Mouse (Mus musculus) limb, embryonic 13.5 days (tissue): ENCODE results near the gene Mast4. TPM values are rescaled to one million over a fixed set of nuclear protein-coding genes. Genes with fewer than 3 reads are reported as not detected.
A peak's percentile ranks its signal among the peaks of the same experiment; 100 is the strongest.

Source experiments
- ATAC-seq: fragments of 200-750 bp; cut with Nextera tagmentation; 2 replicates; pipeline ENCODE4 v1.8.0; 2017; ENCODE audit warnings: low read depth, moderate number of reproducible peaks, moderate TSS enrichment; ENCODE audit not compliant: low FRiP score
- H3K27ac ChIP-seq: fragments of 300-500 bp; sonication (generic); 2 replicates; pipeline ENCODE4 v1.5.1; 2015; ENCODE audit warnings: inconsistent platforms, mild to moderate bottlenecking, moderate library complexity
- H3K27me3 ChIP-seq: fragments of 300-500 bp; sonication (generic); 2 replicates; pipeline ENCODE4 v1.6.1; 2015; ENCODE audit warnings: mild to moderate bottlenecking, inconsistent platforms
- H3K36me3 ChIP-seq: fragments of 300-500 bp; sonication (generic); 2 replicates; pipeline ENCODE4 v1.6.1; 2015; ENCODE audit warnings: inconsistent platforms, mild to moderate bottlenecking, moderate library complexity
- H3K4me1 ChIP-seq: fragments of 300-500 bp; sonication (generic); 2 replicates; pipeline ENCODE4 v1.6.1; 2015; ENCODE audit warnings: inconsistent platforms
- H3K4me2 ChIP-seq: fragments of 300-500 bp; sonication (generic); replicated peaks from 2 replicates; pipeline ENCODE4 v1.6.1; 2015; ENCODE audit warnings: inconsistent platforms, mild to moderate bottlenecking, moderate library complexity
- H3K4me3 ChIP-seq: fragments of 300-500 bp; sonication (generic); 2 replicates; pipeline ENCODE4 v1.5.1; 2015; ENCODE audit warnings: moderate library complexity, mild to moderate bottlenecking, inconsistent platforms
- H3K9ac ChIP-seq: fragments of 300-500 bp; sonication (generic); 2 replicates; pipeline ENCODE4 v1.6.1; 2015; ENCODE audit warnings: mild to moderate bottlenecking, inconsistent platforms
- H3K9me3 ChIP-seq: fragments of 300-500 bp; sonication (generic); 2 replicates; pipeline ENCODE4 v1.6.1; 2016; ENCODE audit warnings: inconsistent platforms
- WGBS: fragments of 180-500 bp; shearing (Covaris S2); methylation state at CpG from one replicate; pipeline ENCODE4 v1.1.7; 2015; 5-methylcytosine and 5-hydroxymethylcytosine counted together
- polyA plus RNA-seq: library from polyadenylated mRNA; unstranded; fragments of >200 nt; fragmentation: Nextera tagmentation; extraction: Ambion mirVana; gene quantifications from 2 replicates; pipeline ENCODE4 v1.2.1, GENCODE M21; 2015

Gene Mast4
- polyA plus RNA-seq, 1 experiment from 2014 or later = 23.2 TPM

- Histone ChIP-seq H3K9me3 (no peaks in the 10 kb centered on the region), H3K4me3 (no peak overlapping the region), H3K4me2 (no peak overlapping the region), H3K4me1 (peaks cover 24% of the 10 kb centered on the region), H3K36me3 (no peaks in the 10 kb centered on the region), H3K27ac (no peak overlapping the region), H3K27me3 (no peaks in the 10 kb centered on the region), H3K9ac (no peak overlapping the region)
- no peak for ATAC-seq
- WGBS = 69% methylated on average over 6 of the region's 6 CpGs
These were observed 205.0 kb downstream of the Mast4 start for GRCm38 (mm10) chr13:103129130-103129797.

- Histone ChIP-seq H3K9ac (no peak overlapping the region), H3K27ac (no peak overlapping the region), H3K27me3 (no peaks in the 10 kb centered on the region), H3K4me2 (no peak overlapping the region), H3K4me1 (peaks cover 24% of the 10 kb centered on the region), H3K36me3 (no peaks in the 10 kb centered on the region), H3K4me3 (no peak overlapping the region), H3K9me3 (no peaks in the 10 kb centered on the region)
- 62% methylated on average over 7 of the region's 7 CpGs for WGBS
- no peak for ATAC-seq
These were observed 205.6 kb downstream of the Mast4 start for GRCm38 (mm10) chr13:103128729-103129128.

GRCm38 (mm10) chr13:103127594-103127993 is 206.7 kb downstream of the Mast4 start:
- no peak overlapping the region for H3K27ac ChIP-seq
- WGBS = 86% methylated on average over 5 of the region's 5 CpGs
- ATAC-seq = no peak

DNA sequence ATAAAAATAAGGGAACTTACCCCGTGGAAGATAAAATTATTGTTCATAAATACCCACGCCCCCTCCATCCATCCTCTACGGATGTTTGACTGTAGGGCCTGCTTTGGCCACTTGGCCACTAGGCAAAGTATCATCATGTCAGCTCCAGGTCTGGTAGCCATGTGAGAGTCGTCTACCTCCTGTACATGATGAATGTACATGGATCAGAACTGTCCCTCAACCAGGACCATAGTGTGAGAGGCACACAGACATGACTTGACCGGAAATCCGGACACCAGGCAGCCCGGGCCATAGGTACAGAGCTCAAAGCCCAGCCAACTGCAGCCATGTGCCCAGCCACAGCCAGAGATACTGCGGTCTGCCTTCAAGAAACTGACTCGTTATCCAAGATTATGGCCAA is 210.6 kb downstream of the Mast4 start:
- H3K27me3 ChIP-seq = peaks cover 9% of the 10 kb centered on the region
- H3K27ac ChIP-seq = no peak overlapping the region
- no peak overlapping the region for H3K4me3 ChIP-seq
- peaks cover 27% of the 10 kb centered on the region for H3K4me1 ChIP-seq
- no peak overlapping the region for H3K9ac ChIP-seq
- H3K4me2 ChIP-seq = no peak overlapping the region
- ATAC-seq = no peak
- 85% methylated on average over 9 of the region's 9 CpGs for whole genome bisulfite sequencing
- H3K36me3 ChIP-seq = no peaks in the 10 kb centered on the region
- H3K9me3 ChIP-seq = no peaks in the 10 kb centered on the region

More at GRCm38 (mm10) chr13:103127594-103127993, 206.7 kb downstream of the Mast4 start:
- no peaks in the 10 kb centered on the region for H3K27me3 ChIP-seq
- no peak overlapping the region for H3K4me3 ChIP-seq
- H3K4me1 ChIP-seq = peaks cover 24% of the 10 kb centered on the region
- H3K9me3 ChIP-seq = no peaks in the 10 kb centered on the region
- H3K36me3 ChIP-seq = no peaks in the 10 kb centered on the region
- H3K9ac ChIP-seq = no peak overlapping the region
- H3K4me2 ChIP-seq = no peak overlapping the region

DNA sequence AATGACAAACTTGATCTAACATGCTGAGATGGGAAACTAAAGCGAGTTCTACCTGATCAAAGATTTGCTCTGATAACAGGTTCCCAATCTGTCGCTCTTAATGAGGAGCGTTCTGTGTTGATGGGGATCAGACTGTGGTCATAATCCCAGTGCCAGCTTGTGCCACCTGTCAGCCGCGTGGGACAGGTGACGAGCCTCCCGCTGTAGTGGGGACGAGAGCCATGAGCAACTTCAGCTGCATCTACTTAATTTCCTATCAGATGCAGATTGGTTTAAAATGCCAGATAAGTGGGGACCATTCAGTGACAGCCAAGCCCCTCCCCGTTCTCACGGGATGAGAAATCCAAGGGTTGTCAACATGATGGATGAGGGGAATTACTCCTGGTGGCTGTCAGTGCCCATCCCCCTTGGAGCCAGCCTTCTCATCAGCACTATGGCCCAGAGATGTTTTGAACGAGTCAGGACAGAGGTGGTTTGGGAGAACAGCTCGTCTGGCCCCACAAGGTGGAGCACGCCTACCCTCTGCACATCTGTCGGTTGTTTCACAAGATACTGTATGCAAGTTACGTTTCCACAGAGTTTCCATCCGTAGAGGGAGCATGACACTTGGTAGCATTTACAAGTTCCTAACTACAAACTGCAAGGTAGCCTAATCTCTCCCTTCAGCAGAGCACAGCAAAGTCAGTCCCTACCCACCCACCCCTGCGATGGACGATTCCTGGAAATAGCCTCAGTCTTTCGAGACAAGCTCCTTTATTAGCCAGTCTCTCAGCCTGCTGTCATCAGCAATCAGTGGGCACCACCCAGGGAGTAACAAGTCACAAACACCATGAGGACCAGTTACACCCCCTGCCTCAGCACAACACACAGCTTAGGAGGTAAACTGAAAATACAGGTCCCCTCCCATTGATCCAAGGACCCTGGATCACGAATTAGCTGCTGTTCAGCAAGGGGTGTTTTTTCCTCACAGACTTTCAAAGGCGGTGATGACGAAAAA is 212.2 kb downstream of the Mast4 start:
- no peak overlapping the region for H3K27ac ChIP-seq
- peaks cover 9% of the 10 kb centered on the region for H3K27me3 ChIP-seq
- H3K4me2 ChIP-seq = no peak overlapping the region
- peaks cover 27% of the 10 kb centered on the region for H3K4me1 ChIP-seq
- WGBS = 31% methylated on average over 22 of the region's 22 CpGs
- H3K9ac ChIP-seq = no peak overlapping the region
- no peak overlapping the region for H3K4me3 ChIP-seq
- no peaks in the 10 kb centered on the region for H3K36me3 ChIP-seq
- no peak for ATAC-seq
- H3K9me3 ChIP-seq = no peaks in the 10 kb centered on the region

GRCm38 (mm10) chr13:103120669-103121131 is 213.6 kb downstream of the Mast4 start:
- 11% methylated on average over 7 of the region's 7 CpGs for WGBS
- ATAC-seq = peak; percentile 64; the same call in 1 of the 2 replicates
- Histone ChIP-seq H3K27me3 (peaks cover 9% of the 10 kb centered on the region), H3K27ac (no peak overlapping the region), H3K36me3 (no peaks in the 10 kb centered on the region), H3K9ac (no peak overlapping the region; the same call in 1 of the 2 replicates), H3K4me3 (peak overlapping the region; percentile 10; the same call in 1 of the 2 replicates), H3K4me2 (peak overlapping the region; percentile 46), H3K4me1 (peaks cover 15% of the 10 kb centered on the region), H3K9me3 (no peaks in the 10 kb centered on the region)

DNA sequence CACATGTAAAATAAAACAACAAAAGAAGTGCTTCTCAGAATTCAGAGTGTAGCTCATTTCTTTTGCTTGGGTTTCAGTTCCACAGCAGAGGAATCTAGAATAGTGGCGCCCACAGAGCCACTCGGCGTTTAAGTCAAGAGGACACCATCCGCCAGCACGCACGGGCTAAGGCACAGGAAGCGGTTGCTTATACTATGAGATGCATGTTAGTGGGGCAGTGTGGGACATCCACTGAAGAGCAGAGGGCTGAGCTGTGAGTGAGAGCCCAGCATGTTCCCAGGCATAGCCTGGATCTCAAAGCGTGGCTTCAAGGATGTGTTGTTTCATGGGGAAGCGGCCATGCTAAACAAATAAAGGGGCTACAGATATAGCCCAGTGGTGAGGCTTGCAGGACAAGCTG is 214.6 kb downstream of the Mast4 start:
- Histone ChIP-seq H3K9me3 (no peaks in the 10 kb centered on the region), H3K9ac (no peak overlapping the region), H3K4me2 (no peak overlapping the region), H3K36me3 (no peaks in the 10 kb centered on the region), H3K4me1 (peaks cover 12% of the 10 kb centered on the region), H3K27ac (no peak overlapping the region), H3K27me3 (peaks cover 9% of the 10 kb centered on the region), H3K4me3 (no peak overlapping the region)
- 94% methylated on average over 9 of the region's 9 CpGs for WGBS
- no peak for ATAC-seq

DNA sequence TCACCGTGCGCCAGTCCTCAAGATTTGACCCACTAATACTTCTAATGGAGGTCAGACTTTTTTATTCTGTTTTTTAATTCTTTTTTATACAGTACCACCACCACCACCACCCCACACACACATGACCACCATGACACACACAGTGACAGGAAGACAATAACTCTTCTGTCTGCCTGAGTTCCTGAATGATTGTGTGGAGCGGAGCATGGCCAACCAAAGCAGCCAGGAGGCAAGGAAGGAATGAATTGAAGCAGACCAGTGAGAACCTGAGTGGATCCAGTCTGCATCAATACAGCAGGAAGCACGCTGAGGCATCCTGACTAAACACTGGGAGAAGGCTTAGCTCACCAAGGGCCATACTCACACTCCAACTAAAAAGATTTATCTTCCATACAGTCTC is 219.2 kb downstream of the Mast4 start:
- H3K9me3 ChIP-seq = no peaks in the 10 kb centered on the region
- no peaks in the 10 kb centered on the region for H3K36me3 ChIP-seq
- no peak overlapping the region for H3K9ac ChIP-seq
- H3K4me2 ChIP-seq = no peak overlapping the region
- peaks cover 24% of the 10 kb centered on the region for H3K4me1 ChIP-seq
- WGBS = 90% methylated on average over 4 of the region's 4 CpGs
- no peak overlapping the region for H3K27ac ChIP-seq
- no peak overlapping the region for H3K4me3 ChIP-seq
- H3K27me3 ChIP-seq = 0 out of 2 replicates have a peak, but pooled peaks cover 4% of the 10 kb centered on the region
- ATAC-seq = no peak

DNA sequence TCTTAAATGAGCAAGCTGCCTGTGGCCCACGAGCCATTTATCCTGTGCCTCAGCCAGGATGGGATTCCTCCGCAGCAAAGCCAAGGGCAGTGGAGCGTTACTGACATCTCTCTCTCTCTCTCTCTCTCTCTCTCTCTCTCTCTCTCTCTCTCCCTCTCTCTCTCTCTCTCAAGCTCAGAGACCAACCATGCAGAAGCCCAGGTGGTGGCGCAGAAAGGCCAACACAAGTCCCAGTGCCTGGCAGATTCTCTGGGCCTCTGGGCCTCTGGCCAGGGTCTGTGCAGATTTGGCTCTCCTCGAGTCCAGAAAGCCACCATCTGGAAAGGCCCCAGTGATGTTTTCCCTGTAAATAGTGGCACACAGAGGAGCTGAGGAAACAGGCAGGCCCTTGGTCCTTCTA is 220.0 kb downstream of the Mast4 start:
- H3K4me3 ChIP-seq = no peak overlapping the region
- H3K9ac ChIP-seq = no peak overlapping the region
- no peaks in the 10 kb centered on the region for H3K9me3 ChIP-seq
- H3K4me2 ChIP-seq = no peak overlapping the region
- H3K27me3 ChIP-seq = 0 out of 2 replicates have a peak, but pooled peaks cover 4% of the 10 kb centered on the region
- H3K4me1 ChIP-seq = peaks cover 28% of the 10 kb centered on the region
- 0 out of 2 replicates have a peak overlapping the region, but pooled peaks have one; percentile 22 for H3K27ac ChIP-seq
- ATAC-seq = no peak
- no peaks in the 10 kb centered on the region for H3K36me3 ChIP-seq
- 47% methylated on average over 5 of the region's 5 CpGs for WGBS

DNA sequence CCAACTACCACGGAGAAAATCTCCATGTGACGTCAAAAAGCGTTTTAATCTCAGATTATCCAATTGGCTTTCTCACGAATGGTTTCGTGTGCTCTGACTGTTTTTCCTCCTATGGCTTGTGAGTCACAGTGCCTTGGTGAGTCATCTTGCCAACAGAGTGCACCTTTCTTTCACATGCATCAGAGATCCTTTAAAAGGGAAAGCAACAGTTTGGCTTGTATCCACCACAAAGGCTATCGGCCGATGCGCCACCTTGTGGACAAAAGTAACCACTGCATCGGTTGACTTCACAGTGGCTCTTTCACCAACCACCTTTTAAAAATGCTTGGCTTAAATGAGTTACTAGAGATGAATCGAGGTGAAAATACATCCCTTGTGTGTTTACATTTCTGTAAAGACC is 224.4 kb downstream of the Mast4 start:
- no peak overlapping the region for H3K4me3 ChIP-seq
- ATAC-seq = 0 out of 2 replicates have a peak, but pooled peaks have one; percentile 24
- H3K27ac ChIP-seq = no peak overlapping the region
- H3K4me1 ChIP-seq = peaks cover 28% of the 10 kb centered on the region
- H3K4me2 ChIP-seq = no peak overlapping the region
- no peaks in the 10 kb centered on the region for H3K9me3 ChIP-seq
- no peaks in the 10 kb centered on the region for H3K36me3 ChIP-seq
- no peak overlapping the region for H3K9ac ChIP-seq
- WGBS = 31% methylated on average over 10 of the region's 10 CpGs
- H3K27me3 ChIP-seq = 0 out of 2 replicates have a peak, but pooled peaks cover 4% of the 10 kb centered on the region

- H3K36me3 ChIP-seq = no peaks in the 10 kb centered on the region
- no peak overlapping the region for H3K4me3 ChIP-seq
- peaks cover 27% of the 10 kb centered on the region for H3K4me1 ChIP-seq
- no peaks in the 10 kb centered on the region for H3K9me3 ChIP-seq
- no peak overlapping the region for H3K27ac ChIP-seq
- ATAC-seq = no peak
- no peak overlapping the region for H3K9ac ChIP-seq
- H3K4me2 ChIP-seq = no peak overlapping the region
- H3K27me3 ChIP-seq = 0 out of 2 replicates have a peak, but pooled peaks cover 4% of the 10 kb centered on the region
- 90% methylated on average over 5 of the region's 5 CpGs for WGBS
These were observed 226.9 kb downstream of the Mast4 start for GRCm38 (mm10) chr13:103107362-103107761.

GRCm38 (mm10) chr13:103102598-103102997 is 231.7 kb downstream of the Mast4 start:
- no peak overlapping the region for H3K4me3 ChIP-seq
- peaks cover 21% of the 10 kb centered on the region for H3K4me1 ChIP-seq
- peaks cover 7% of the 10 kb centered on the region for H3K27me3 ChIP-seq
- ATAC-seq = peak; percentile 83
- H3K9ac ChIP-seq = no peak overlapping the region
- no peak overlapping the region for H3K27ac ChIP-seq
- no peaks in the 10 kb centered on the region for H3K9me3 ChIP-seq
- no peaks in the 10 kb centered on the region for H3K36me3 ChIP-seq
- no peak overlapping the region for H3K4me2 ChIP-seq
- WGBS = 43% methylated on average over 6 of the region's 6 CpGs
